Mouse (Mus musculus): Measurements from ENCODE around the gene Pax2.
"Not testable (repeated sequence)": the region's sequence is repeated elsewhere in the genome, so short reads cannot be mapped to it uniquely, and the experiment has no call there.

Pax2 gene

GRCm38 (mm10) chr19:44835931-44836861 lies 80.4 kb downstream of the Pax2 start:
- DNase-seq: no peak

- peak; percentile 80 to 87 for DNase-seq
These were observed 81.8 kb downstream of the Pax2 start for GRCm38 (mm10) chr19:44837426-44838205.

- peak; percentile 72 to 84 for DNase-seq
These were observed 82.5 kb downstream of the Pax2 start for GRCm38 (mm10) chr19:44838321-44838720.

- DNase-seq: not testable (repeated sequence)
These were observed 86.8 kb downstream of the Pax2 start for GRCm38 (mm10) chr19:44842661-44843060.

GRCm38 (mm10) chr19:44849465-44849864 lies 93.6 kb downstream of the Pax2 start:
- no peak for DNase-seq

- DNase-seq: peak in 1 of 2 experiments; percentile 35
These were observed 102.8 kb downstream of the Pax2 start for GRCm38 (mm10) chr19:44858671-44859070.

- no peak for DNase-seq
These were observed 112.9 kb downstream of the Pax2 start for GRCm38 (mm10) chr19:44868766-44869165.

- DNase-seq: no peak
These were observed 118.5 kb downstream of the Pax2 start for GRCm38 (mm10) chr19:44874186-44874898.

GRCm38 (mm10) chr19:44874928-44875327 lies 119.1 kb downstream of the Pax2 start:
- no peak for DNase-seq

- no peak for DNase-seq
These were observed 119.9 kb downstream of the Pax2 start for GRCm38 (mm10) chr19:44875718-44876117.

GRCm38 (mm10) chr19:44876529-44876928 lies 120.7 kb downstream of the Pax2 start:
- DNase-seq: no peak

GRCm38 (mm10) chr19:44882552-44883024 lies 126.7 kb downstream of the Pax2 start:
- peak; percentile 35 to 68 for DNase-seq

- DNase-seq: peak in 1 of 2 experiments; percentile 8
These were observed 128.5 kb downstream of the Pax2 start for GRCm38 (mm10) chr19:44884331-44884730.

- no peak for DNase-seq
These were observed 130.6 kb downstream of the Pax2 start for GRCm38 (mm10) chr19:44886475-44886874.

Measured in kidney, postnatal 25 days (tissue).